Mouse (Mus musculus): ENCODE results near the gene Hic1. TPM values are rescaled to one million over a fixed set of nuclear protein-coding genes. Genes with fewer than 3 reads are reported as not detected.
A peak's percentile ranks its signal among the peaks of the same experiment; 100 is the strongest.

Hic1 gene
- polyA plus RNA-seq, 1 experiment from 2014 or later = 21.2 TPM

GRCm38 (mm10) chr11:75152603-75153557, 16.4 kb downstream of the Hic1 start:
- no peaks in the 10 kb centered on the region for H3K27me3 ChIP-seq
- no peak overlapping the region for H3K4me2 ChIP-seq
- H3K36me3 ChIP-seq = peaks cover 21% of the 10 kb centered on the region
- H3K27ac ChIP-seq = no peak overlapping the region
- peaks cover 37% of the 10 kb centered on the region for H3K4me1 ChIP-seq
- H3K4me3 ChIP-seq = no peak overlapping the region
- no peak for ATAC-seq (ENCODE audit: insufficient number of reproducible peaks, low FRiP score, low TSS enrichment, low read depth)
- H3K9me3 ChIP-seq = no peaks in the 10 kb centered on the region
- no peak overlapping the region for H3K9ac ChIP-seq
- WGBS = 72% methylated on average over 18 of the region's 18 CpGs

- peaks cover 21% of the 10 kb centered on the region for H3K36me3 ChIP-seq
- H3K4me2 ChIP-seq = no peak overlapping the region
- no peak for ATAC-seq (ENCODE audit: insufficient number of reproducible peaks, low FRiP score, low TSS enrichment, low read depth)
- H3K4me3 ChIP-seq = no peak overlapping the region
- H3K27me3 ChIP-seq = no peaks in the 10 kb centered on the region
- H3K9me3 ChIP-seq = no peaks in the 10 kb centered on the region
- WGBS = 74% methylated on average over 1 of the region's 1 CpGs
- H3K4me1 ChIP-seq = peaks cover 39% of the 10 kb centered on the region
- H3K9ac ChIP-seq = no peak overlapping the region
- H3K27ac ChIP-seq = no peak overlapping the region
These were observed 19.0 kb downstream of the Hic1 start for GRCm38 (mm10) chr11:75150346-75150745.

- H3K27ac ChIP-seq = peak overlapping the region; percentile 86
- no peaks in the 10 kb centered on the region for H3K27me3 ChIP-seq
- H3K4me2 ChIP-seq = no peak overlapping the region
- no peaks in the 10 kb centered on the region for H3K9me3 ChIP-seq
- no peak for ATAC-seq (ENCODE audit: insufficient number of reproducible peaks, low FRiP score, low TSS enrichment, low read depth)
- H3K4me3 ChIP-seq = no peak overlapping the region
- H3K4me1 ChIP-seq = peaks cover 37% of the 10 kb centered on the region
- H3K9ac ChIP-seq = no peak overlapping the region
- 77% methylated on average over 10 of the region's 11 CpGs for WGBS
- peaks cover 35% of the 10 kb centered on the region for H3K36me3 ChIP-seq
These were observed 20.8 kb downstream of the Hic1 start for GRCm38 (mm10) chr11:75148332-75149035.

- Histone ChIP-seq H3K27ac (peak overlapping the region; percentile 86), H3K4me2 (peak overlapping the region; percentile 10; the same call in 1 of the 2 replicates)
These were observed 21.5 kb downstream of the Hic1 start for GRCm38 (mm10) chr11:75147846-75148168.

GRCm38 (mm10) chr11:75147106-75147845, 22.0 kb downstream of the Hic1 start:
- H3K4me2 ChIP-seq = peak overlapping the region; percentile 10; the same call in 1 of the 2 replicates
- H3K4me1 ChIP-seq = peaks cover 38% of the 10 kb centered on the region

More at GRCm38 (mm10) chr11:75147846-75148168, 21.5 kb downstream of the Hic1 start:
- Histone ChIP-seq H3K27me3 (no peaks in the 10 kb centered on the region), H3K4me3 (no peak overlapping the region), H3K36me3 (peaks cover 33% of the 10 kb centered on the region), H3K9ac (no peak overlapping the region), H3K4me1 (peaks cover 34% of the 10 kb centered on the region), H3K9me3 (no peaks in the 10 kb centered on the region)
- peak; percentile 83 for ATAC-seq (ENCODE audit: insufficient number of reproducible peaks, low FRiP score, low TSS enrichment, low read depth)
- 9% methylated on average over 3 of the region's 3 CpGs for WGBS

GRCm38 (mm10) chr11:75145841-75146240, 23.5 kb downstream of the Hic1 start:
- ATAC-seq (ENCODE audit: insufficient number of reproducible peaks, low FRiP score, low TSS enrichment, low read depth) = no peak
- Histone ChIP-seq H3K9ac (no peak overlapping the region), H3K4me2 (no peak overlapping the region), H3K27me3 (no peaks in the 10 kb centered on the region), H3K9me3 (no peaks in the 10 kb centered on the region), H3K36me3 (peaks cover 31% of the 10 kb centered on the region), H3K4me1 (peaks cover 52% of the 10 kb centered on the region), H3K27ac (peak overlapping the region; percentile 11; the same call in 1 of the 2 replicates), H3K4me3 (no peak overlapping the region)
- 80% methylated on average over 2 of the region's 2 CpGs for WGBS

More at GRCm38 (mm10) chr11:75147106-75147845, 22.0 kb downstream of the Hic1 start:
- Histone ChIP-seq H3K27me3 (no peaks in the 10 kb centered on the region), H3K4me3 (no peak overlapping the region), H3K9me3 (no peaks in the 10 kb centered on the region), H3K27ac (peak overlapping the region; percentile 86), H3K9ac (no peak overlapping the region), H3K36me3 (peaks cover 33% of the 10 kb centered on the region)
- ATAC-seq (ENCODE audit: insufficient number of reproducible peaks, low FRiP score, low TSS enrichment, low read depth) = peak; percentile 82
- WGBS = 5% methylated on average over 11 of the region's 11 CpGs

GRCm38 (mm10) chr11:75142749-75143148, 26.6 kb downstream of the Hic1 start:
- Histone ChIP-seq H3K36me3 (peaks cover 15% of the 10 kb centered on the region), H3K4me1 (peaks cover 67% of the 10 kb centered on the region), H3K9me3 (no peaks in the 10 kb centered on the region), H3K27ac (peak overlapping the region; percentile 19; the same call in 1 of the 2 replicates), H3K27me3 (no peaks in the 10 kb centered on the region), H3K4me2 (no peak overlapping the region), H3K9ac (no peak overlapping the region), H3K4me3 (no peak overlapping the region)
- WGBS = 57% methylated on average over 4 of the region's 4 CpGs
- ATAC-seq (ENCODE audit: insufficient number of reproducible peaks, low FRiP score, low TSS enrichment, low read depth) = no peak

- Histone ChIP-seq H3K9ac (no peak overlapping the region), H3K36me3 (peaks cover 15% of the 10 kb centered on the region), H3K4me3 (no peak overlapping the region), H3K27me3 (no peaks in the 10 kb centered on the region), H3K9me3 (no peaks in the 10 kb centered on the region), H3K4me2 (no peak overlapping the region), H3K4me1 (peaks cover 67% of the 10 kb centered on the region), H3K27ac (peak overlapping the region; percentile 87)
- WGBS = 15% methylated on average over 1 of the region's 1 CpGs
- 0 out of 2 replicates have a peak, but pooled peaks have one; percentile 27 for ATAC-seq (ENCODE audit: insufficient number of reproducible peaks, low FRiP score, low TSS enrichment, low read depth)
These were observed 27.4 kb downstream of the Hic1 start for GRCm38 (mm10) chr11:75141913-75142312.

GRCm38 (mm10) chr11:75141038-75141437, 28.3 kb downstream of the Hic1 start:
- peak overlapping the region; percentile 87 for H3K27ac ChIP-seq
- H3K9ac ChIP-seq = no peak overlapping the region
- no peak for ATAC-seq (ENCODE audit: insufficient number of reproducible peaks, low FRiP score, low TSS enrichment, low read depth)
- no peaks in the 10 kb centered on the region for H3K27me3 ChIP-seq
- peaks cover 15% of the 10 kb centered on the region for H3K36me3 ChIP-seq
- 54% methylated on average over 3 of the region's 3 CpGs for WGBS
- H3K4me2 ChIP-seq = no peak overlapping the region
- H3K4me1 ChIP-seq = peaks cover 67% of the 10 kb centered on the region
- H3K4me3 ChIP-seq = no peak overlapping the region
- H3K9me3 ChIP-seq = no peaks in the 10 kb centered on the region

- WGBS = 56% methylated on average over 5 of the region's 5 CpGs
These were observed 28.9 kb downstream of the Hic1 start for GRCm38 (mm10) chr11:75140431-75140830.

More at GRCm38 (mm10) chr11:75140431-75140830, 28.9 kb downstream of the Hic1 start:
- Histone ChIP-seq H3K9me3 (no peaks in the 10 kb centered on the region), H3K4me2 (no peak overlapping the region), H3K27me3 (no peaks in the 10 kb centered on the region), H3K9ac (no peak overlapping the region), H3K27ac (peak overlapping the region; percentile 87), H3K4me3 (no peak overlapping the region), H3K4me1 (peaks cover 63% of the 10 kb centered on the region), H3K36me3 (peaks cover 15% of the 10 kb centered on the region)
- ATAC-seq (ENCODE audit: insufficient number of reproducible peaks, low FRiP score, low TSS enrichment, low read depth) = no peak

Data from limb, embryonic 15.5 days (tissue).